Mouse (Mus musculus): ENCODE measurements around the gene Zeb2.

DNA sequence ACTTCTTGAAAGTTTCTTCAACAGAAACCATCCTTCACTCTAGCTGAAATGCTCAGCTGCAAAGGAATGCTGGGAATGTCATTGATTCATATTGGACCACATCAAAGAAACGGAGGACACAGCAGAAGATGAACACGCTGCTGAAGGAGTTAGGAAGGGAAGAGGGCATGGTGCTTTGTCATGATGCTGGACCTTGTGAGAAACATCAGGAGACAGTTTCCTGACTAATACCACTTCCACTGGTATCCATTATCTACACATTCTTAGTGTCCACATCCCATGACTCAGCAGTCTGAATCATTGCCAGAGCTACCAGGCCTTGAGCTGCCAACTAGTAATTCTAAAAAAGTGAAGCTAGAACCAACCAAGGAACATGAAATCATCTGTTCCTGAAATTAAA, 148.0 kb downstream of the Zeb2 start:
- TF ChIP-seq CTCF (IDR thresholded peaks at IDR 0.05; ENCODE audit: control insufficient read depth, insufficient read depth, insufficient replicate concordance, low read depth, low read length): no peak
- TF ChIP-seq POLR2A (IDR thresholded peaks at IDR 0.05; ENCODE audit: control insufficient read depth, low read depth, low read length): no peak

Measured in testis, adult 2 months (tissue).